In genomic region chr5:110361465-110361864, GRCm38 (mm10) we compare ENCODE assay signal across 17 mouse cellular contexts. TPM values are rescaled to one million over a fixed set of nuclear protein-coding genes. Genes with fewer than 3 reads are reported as not detected.
DNase-seq lines count a peak whose midpoint lies in the region.
"Had no signal": no experiment of that assay in that cellular context is flagged by ENCODE, and none has a peak within 500 bp of the region (broad histone marks: within the 10 kb centered on the region; RNA-seq: fewer than 3 reads in every experiment).

No protein-coding gene starts in this region.

- DNase-seq in adrenal gland, adult (ENCODE audit: inconsistent age in 2 of 2, low spot score in 1 of 2): peak; percentile 58 to 80
- no peak for DNase-seq in adrenal gland, postnatal 25 days
- DNase-seq in adrenal gland, adult 8-10 months: peak; percentile 41
- no peak for DNase-seq in adrenal gland, postnatal 4 days (ENCODE audit: low spot score in 2 of 2)
- DNase-seq in ovary, adult 18-20 months (ENCODE audit: low spot score): peak; percentile 52
- no peak for DNase-seq in ovary, postnatal 36 days (ENCODE audit: low spot score)
- DNase-seq in adrenal gland, postnatal 36 days: peak; percentile 46 to 58
- DNase-seq in layer of hippocampus, postnatal 14 days (ENCODE audit: low spot score in 2 of 2): no peak
- DNase-seq: B cell, adult 2 months; cerebellum, adult 11 months; cerebellum, adult 18-20 months; cerebellum, adult 8-10 months; cerebellum, adult 9-11 months; cerebellum, postnatal 14 days; forebrain, postnatal 0 days had no signal

RNA-seq across cellular contexts. Expression of gene Lrcol1, which starts 16.9 kb away (rescaled TPM):
- total RNA-seq in adrenal gland, postnatal 25 days (2021): not detected in 2 replicates
- total RNA-seq in adrenal gland, adult 8-10 months (2022): not detected
- not detected for total RNA-seq in adrenal gland, postnatal 4 days (2021)
- not detected for total RNA-seq in adrenal gland, postnatal 36 days (2021)
- not detected for total RNA-seq in layer of hippocampus, postnatal 14 days (2021)
- total RNA-seq: CH12.LX; forebrain, postnatal 0 days; G1E had no signal

RNA-seq across cellular contexts. Expression of gene P2rx2, which starts 18.5 kb away (rescaled TPM):
- 0.55 TPM in 1 of 2 replicates, not detected in the other for total RNA-seq in adrenal gland, postnatal 25 days (2021)
- total RNA-seq in adrenal gland, adult 8-10 months (2022): 1 to 10 TPM; 1.1 to 2.2 (median 1.5) TPM
- total RNA-seq in adrenal gland, postnatal 4 days (2021): under 1 TPM; 0.84 to 0.87 TPM
- total RNA-seq in adrenal gland, postnatal 36 days (2021): under 1 TPM; 0.17 to 0.30 TPM
- under 1 TPM; 0.46 to 0.79 TPM for total RNA-seq in layer of hippocampus, postnatal 14 days (2021)
- total RNA-seq: CH12.LX, G1E had no signal

Comparison
In these comparisons a context has a peak if more than half of its experiments do, and no peak if none do; other contexts are left out.
1. DNase-seq: peak in adrenal gland, adult (2 of 2), adrenal gland, adult 8-10 months (single experiment), ovary, adult 18-20 months (single experiment) and adrenal gland, postnatal 36 days (2 of 2); none in adrenal gland, postnatal 25 days (single experiment), adrenal gland, postnatal 4 days (0 of 2), ovary, postnatal 36 days (single experiment) and layer of hippocampus, postnatal 14 days (0 of 2).